Mouse (Mus musculus) ES-Bruce4 (cell line): ENCODE measurements at regions not wholly inside any gene's neighbourhood (a gene's known extent, or its start where the extent isn't known, plus 50 kb on each side); places are given as distances from the start of the nearest gene placed in this dataset.

Experiments
- H3K27ac ChIP-seq: 2 replicates; pipeline ENCODE4 v1.5.1; 2012; ENCODE audit warnings: low read length, inconsistent platforms; ENCODE audit not compliant: insufficient read depth
- H3K27me3 ChIP-seq: 2 replicates; pipeline ENCODE4 v1.6.1; 2012; ENCODE audit warnings: mild to moderate bottlenecking, low read length, inconsistent platforms; ENCODE audit not compliant: control insufficient read depth, poor library complexity, insufficient read depth, severe bottlenecking
- H3K36me3 ChIP-seq: 2 replicates; pipeline ENCODE4 v1.6.1; 2012; ENCODE audit warnings: inconsistent platforms, mild to moderate bottlenecking, low read length, moderate library complexity; ENCODE audit not compliant: control insufficient read depth, poor library complexity, insufficient read depth, severe bottlenecking
- H3K4me1 ChIP-seq: one replicate; pipeline ENCODE4 v1.8.1; 2011; ENCODE audit warnings: low read length; ENCODE audit not compliant: control insufficient read depth, insufficient read depth
- H3K4me3 ChIP-seq: 2 replicates; pipeline ENCODE4 v1.5.1; 2011; ENCODE audit warnings: low read depth, mild to moderate bottlenecking, low read length
- H3K9ac ChIP-seq: 2 replicates; pipeline ENCODE4 v1.6.1; 2012; ENCODE audit warnings: low read depth, mild to moderate bottlenecking, inconsistent platforms; ENCODE audit not compliant: poor library complexity, severe bottlenecking
- H3K9me3 ChIP-seq: replicated peaks from 2 replicates; pipeline ENCODE4 v1.6.1; 2012; ENCODE audit warnings: mild to moderate bottlenecking, low read length, inconsistent platforms; ENCODE audit not compliant: control insufficient read depth, poor library complexity, insufficient read depth, severe bottlenecking
- CTCF ChIP-seq: IDR thresholded peaks from one replicate; pipeline ENCODE4 v1.8.1; 2011; ENCODE audit warnings: low read depth, low read length
- EP300 ChIP-seq: IDR thresholded peaks from 2 replicates; pipeline ENCODE4 v1.6.1; 2011; ENCODE audit warnings: low read depth, low read length; ENCODE audit not compliant: insufficient read depth
- POLR2A ChIP-seq: IDR thresholded peaks from one replicate; pipeline ENCODE4 v1.8.1; 2011; ENCODE audit warnings: low read length; ENCODE audit not compliant: insufficient read depth

DNA sequence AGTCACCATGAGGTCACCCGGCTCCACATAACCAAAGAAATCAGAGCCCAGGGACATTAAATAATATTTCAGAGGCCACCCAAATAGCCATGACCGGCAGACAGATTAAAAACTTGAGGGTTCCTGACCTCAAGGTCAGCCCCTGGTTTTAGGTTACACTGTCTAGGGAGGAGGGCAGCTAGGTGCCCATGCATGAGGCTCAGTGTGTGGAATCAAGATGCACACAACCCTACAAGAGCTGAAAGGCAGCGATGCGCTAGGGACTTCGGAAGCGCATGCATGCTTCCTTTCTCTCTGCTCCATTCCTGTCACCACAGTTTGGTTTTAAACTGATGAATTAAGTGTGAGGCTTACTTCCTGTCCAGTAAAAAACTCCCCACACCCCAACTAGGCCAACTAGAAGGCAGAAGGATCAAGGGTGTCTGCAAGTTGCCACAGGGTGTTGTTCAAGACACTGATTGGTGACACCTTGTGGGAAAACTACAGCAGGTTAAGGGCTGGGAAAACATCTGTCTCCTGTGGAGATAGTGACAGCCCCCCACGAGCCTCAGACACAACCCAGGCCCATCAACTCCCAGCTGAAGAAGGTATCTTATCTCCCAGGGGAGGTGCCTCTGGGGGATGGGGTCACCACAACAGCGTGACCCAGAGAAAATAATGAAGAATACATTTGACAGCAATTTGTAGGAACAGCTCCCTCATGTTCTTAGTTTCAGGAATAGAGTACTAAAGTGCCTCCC lies 127.2 kb upstream of the Gdnf start:
- Histone ChIP-seq H3K4me1 (no peaks in the 10 kb centered on the region), H3K36me3 (no peaks in the 10 kb centered on the region), H3K4me3 (no peak overlapping the region), H3K9ac (no peak overlapping the region), H3K27ac (no peak overlapping the region), H3K27me3 (no peaks in the 10 kb centered on the region), H3K9me3 (no peaks in the 10 kb centered on the region)
- TF ChIP-seq EP300 (no peak), CTCF (no peak), POLR2A (no peak)

DNA sequence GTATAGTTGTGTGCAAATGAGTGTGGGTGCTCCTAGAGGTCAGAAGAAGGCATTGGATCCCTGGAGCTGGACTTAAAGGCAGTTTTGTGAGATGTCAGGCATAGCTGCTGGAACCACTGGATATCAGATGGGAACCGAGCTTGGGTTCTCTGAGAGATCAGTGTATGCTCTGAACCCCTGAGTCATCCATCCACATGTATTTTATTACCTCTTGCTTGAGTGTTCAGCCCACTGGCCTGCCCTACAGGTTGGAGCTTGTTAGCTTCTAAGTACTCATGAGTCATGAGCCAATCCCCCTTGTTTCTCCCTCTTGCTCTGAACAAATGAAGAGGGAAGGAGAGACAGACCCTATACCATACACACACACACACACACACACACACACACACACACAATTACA lies 119.4 kb upstream of the Gdnf start:
- no peaks in the 10 kb centered on the region for H3K27me3 ChIP-seq
- no peak overlapping the region for H3K4me3 ChIP-seq
- no peaks in the 10 kb centered on the region for H3K4me1 ChIP-seq
- no peak overlapping the region for H3K27ac ChIP-seq
- no peaks in the 10 kb centered on the region for H3K36me3 ChIP-seq
- no peak for TF ChIP-seq POLR2A
- TF ChIP-seq EP300 = no peak
- no peak for TF ChIP-seq CTCF
- H3K9me3 ChIP-seq = no peaks in the 10 kb centered on the region
- H3K9ac ChIP-seq = no peak overlapping the region

DNA sequence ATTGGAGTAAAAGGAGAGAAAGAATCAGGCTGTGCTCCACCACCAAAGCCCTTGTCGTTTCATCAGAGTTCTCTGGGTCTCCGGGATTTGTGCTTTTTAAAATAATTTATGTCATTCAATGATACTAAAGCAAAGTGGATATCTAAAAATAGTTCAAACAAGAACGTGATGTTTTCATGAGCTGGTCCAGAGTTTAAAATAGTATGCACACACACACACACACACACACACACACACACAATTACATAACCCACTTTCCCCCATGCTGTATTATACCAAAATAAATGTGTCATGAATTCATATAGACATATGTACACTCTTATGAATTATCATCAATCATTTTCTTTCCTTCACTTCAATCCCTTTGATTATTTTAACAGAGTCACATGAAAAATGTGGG lies 118.5 kb upstream of the Gdnf start:
- Histone ChIP-seq H3K9ac (no peak overlapping the region), H3K36me3 (no peaks in the 10 kb centered on the region), H3K27me3 (no peaks in the 10 kb centered on the region), H3K9me3 (no peaks in the 10 kb centered on the region), H3K27ac (no peak overlapping the region), H3K4me3 (no peak overlapping the region), H3K4me1 (no peaks in the 10 kb centered on the region)
- TF ChIP-seq POLR2A (no peak), EP300 (no peak), CTCF (no peak)

DNA sequence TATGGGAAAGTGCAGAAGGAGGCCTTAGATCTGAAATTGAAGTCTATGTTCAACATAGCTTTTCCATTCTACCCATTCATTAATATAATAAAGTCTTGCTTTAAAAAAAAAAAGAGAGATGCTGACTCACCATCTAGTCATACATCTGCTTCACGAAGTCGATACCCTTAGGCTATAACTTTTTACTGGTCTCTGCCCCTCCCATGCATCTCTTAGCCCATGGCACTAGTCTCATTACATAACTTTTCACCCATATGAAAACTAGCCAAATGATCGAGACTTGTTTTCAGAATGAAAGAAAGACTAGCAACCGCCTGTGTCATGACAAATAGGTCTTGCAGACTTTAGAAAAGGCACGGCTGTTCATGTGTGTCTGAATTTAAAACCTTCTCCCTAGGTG lies 116.6 kb upstream of the Gdnf start:
- Histone ChIP-seq H3K36me3 (no peaks in the 10 kb centered on the region), H3K9ac (no peak overlapping the region), H3K27ac (no peak overlapping the region), H3K27me3 (no peaks in the 10 kb centered on the region), H3K4me1 (no peaks in the 10 kb centered on the region), H3K4me3 (no peak overlapping the region), H3K9me3 (no peaks in the 10 kb centered on the region)
- no peak for TF ChIP-seq CTCF
- no peak for TF ChIP-seq EP300
- TF ChIP-seq POLR2A = no peak

DNA sequence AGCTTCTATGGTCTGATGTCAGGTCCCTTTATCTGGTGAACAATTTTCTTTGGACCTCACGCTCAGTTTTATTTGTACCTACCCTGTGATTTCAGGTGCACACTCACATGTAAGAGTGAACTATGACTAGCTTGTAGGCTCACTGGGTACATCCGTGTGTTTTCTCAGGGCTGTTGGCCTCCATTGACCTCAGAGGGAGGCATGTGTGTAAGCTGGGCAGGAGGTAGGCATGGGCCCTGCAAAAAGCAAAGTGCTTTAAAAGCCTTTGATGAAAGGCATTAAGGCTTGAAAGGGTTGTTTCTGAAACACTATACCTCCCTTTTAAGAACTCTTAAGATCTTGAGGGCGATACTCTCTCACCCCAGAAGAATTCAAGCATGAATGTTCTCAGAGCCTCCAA lies 112.9 kb upstream of the Gdnf start:
- Histone ChIP-seq H3K9ac (no peak overlapping the region), H3K4me1 (no peaks in the 10 kb centered on the region), H3K36me3 (no peaks in the 10 kb centered on the region), H3K4me3 (no peak overlapping the region), H3K27me3 (no peaks in the 10 kb centered on the region), H3K9me3 (no peaks in the 10 kb centered on the region), H3K27ac (no peak overlapping the region)
- TF ChIP-seq EP300 (no peak), CTCF (no peak), POLR2A (no peak)

DNA sequence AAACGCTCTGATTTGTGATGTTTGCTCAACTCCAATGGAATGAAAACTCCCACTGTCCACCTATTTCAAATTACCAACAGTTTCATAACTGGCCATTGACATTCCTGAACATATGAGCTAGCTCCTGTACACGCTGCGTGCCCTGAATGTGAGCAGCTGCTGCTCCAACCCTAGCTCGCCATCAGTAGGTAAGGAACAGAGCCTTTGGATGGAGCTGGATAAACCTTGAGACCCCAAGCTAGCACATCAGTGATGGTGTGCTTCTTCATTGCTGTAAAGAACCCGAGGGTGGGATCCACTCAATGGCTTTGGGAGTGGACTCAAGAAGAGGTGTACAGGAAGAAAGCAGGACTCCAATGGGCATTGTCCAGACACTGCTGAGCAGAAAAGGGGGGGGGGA lies 101.8 kb upstream of the Gdnf start:
- Histone ChIP-seq H3K27ac (no peak overlapping the region), H3K36me3 (no peaks in the 10 kb centered on the region)

More for the DNA sequence above, 101.8 kb upstream of the Gdnf start:
- TF ChIP-seq CTCF (no peak), POLR2A (no peak), EP300 (no peak)
- H3K27me3 ChIP-seq = no peaks in the 10 kb centered on the region
- no peak overlapping the region for H3K9ac ChIP-seq
- H3K4me3 ChIP-seq = no peak overlapping the region
- H3K4me1 ChIP-seq = no peaks in the 10 kb centered on the region
- H3K9me3 ChIP-seq = no peaks in the 10 kb centered on the region; the same call in 1 of the 2 replicates
